Mouse (Mus musculus): ENCODE measurements around the gene Gm45623. TPM values are rescaled to one million over a fixed set of nuclear protein-coding genes. Genes with fewer than 3 reads are reported as not detected.

Gm45623 gene
- 10 to 100 TPM; 12.6 to 13.5 TPM for total RNA-seq (2021)
- long read RNA-seq, experiment 1, partial matches to known transcripts = 18 of 25 reads
- long read RNA-seq, experiment 1, other reads (novel, unspliced or antisense) = 4 of 25 reads
- long read RNA-seq, experiment 2 = 0 reads

DNA sequence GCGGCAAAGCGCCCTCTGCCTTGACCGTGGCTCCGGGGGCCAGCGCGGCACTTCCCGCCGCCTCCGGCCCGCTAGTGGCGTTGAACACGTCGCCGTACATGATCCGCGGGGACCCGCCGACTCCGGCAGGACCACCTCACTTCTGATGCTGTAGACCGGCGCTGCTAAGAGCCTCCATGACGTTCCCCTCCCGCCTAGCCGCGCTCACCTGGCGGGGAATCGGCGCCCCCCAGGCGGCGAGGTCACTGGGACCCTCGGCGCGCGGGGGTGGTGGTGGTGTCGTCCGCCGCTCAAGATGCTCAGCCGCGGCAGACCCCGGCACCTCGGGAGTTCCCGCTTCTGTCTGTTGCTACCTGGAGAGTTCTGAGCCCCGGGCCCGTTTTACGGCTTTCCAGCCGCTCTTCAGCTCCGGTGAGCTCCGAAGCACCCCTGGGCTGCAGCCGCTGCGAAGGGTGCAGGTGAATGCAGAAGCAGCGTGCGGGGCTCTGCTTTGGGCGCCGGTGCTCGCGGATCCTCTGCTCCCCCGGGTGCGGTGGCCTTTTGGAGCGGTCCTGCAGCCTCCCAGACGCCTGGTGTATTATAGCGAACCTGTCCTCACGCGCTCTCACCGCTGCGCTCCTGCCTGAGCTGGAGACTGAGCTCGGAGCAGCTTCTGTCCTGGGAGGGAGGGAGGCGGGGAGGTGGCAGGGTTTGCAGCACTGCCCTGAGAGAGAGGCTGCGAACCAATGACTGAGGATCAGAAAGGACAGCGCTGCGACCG is at the start of gene Gm45623:
Gene Gm45623 (minus strand): TSS at position 636 of the 760 bp plus-strand sequence.
- DNase-seq (ENCODE audit: low spot score in 2 of 2) = no peak

DNA sequence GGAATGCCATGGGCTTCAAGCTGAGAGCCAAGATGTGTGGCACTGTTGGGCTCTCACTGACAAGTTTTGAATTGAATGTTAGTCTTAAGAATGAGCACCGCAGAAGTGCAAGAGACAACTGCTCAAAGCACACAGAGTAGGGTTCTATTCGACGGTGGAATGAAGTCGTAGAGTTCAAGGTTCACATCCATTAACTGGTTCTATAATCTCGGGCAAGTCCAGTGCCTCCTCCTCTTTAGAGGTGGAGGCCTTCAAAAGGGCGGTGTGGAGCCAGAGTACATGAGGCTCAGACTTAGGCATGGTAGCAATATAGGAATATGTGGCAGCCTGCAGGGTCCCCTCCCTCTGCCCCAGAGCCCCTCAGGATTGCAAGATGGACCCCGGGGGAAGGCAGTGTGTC is 43.8 kb upstream of the Gm45623 start:
- no peak for DNase-seq (ENCODE audit: low spot score in 2 of 2)

DNA sequence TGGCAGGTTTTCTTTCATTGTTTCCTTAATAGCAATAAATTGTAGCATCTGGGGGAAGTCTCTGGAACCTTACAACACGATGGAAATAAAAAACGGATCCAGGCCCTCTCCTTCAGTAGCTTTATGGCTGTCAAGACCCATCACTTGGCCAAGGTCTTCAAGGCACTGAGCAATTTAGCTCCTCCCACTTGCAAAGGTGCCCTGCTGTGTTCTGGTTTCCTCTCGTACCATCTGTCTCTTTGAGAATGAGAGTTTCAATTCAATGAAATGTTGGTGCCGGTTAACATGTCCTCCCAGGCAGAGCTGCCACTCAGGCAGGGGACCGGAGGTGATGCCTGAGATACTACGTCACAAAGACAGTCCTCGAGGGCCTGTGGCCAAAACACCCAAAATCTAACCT is 41.9 kb upstream of the Gm45623 start:
- no peak for DNase-seq (ENCODE audit: low spot score in 2 of 2)

DNA sequence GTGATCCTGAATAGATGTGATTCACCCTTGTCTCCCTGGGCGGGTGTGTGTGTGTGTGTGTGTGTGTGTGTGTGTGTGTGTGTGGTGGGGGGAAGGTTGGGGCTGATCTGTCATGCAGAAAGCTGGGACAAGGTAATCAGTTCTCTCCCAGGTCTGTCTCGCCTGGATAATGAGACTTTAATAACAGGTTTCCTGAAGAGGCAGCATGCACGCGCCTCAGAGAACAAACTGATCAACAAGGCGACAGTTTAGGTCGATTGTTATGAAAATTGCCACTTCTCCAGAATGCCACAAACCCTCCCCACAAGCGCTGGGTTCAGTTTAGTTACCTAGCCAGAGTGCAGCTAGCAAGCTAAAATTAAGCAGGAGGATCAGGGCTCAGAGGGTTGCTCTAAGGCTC is 40.8 kb upstream of the Gm45623 start:
- DNase-seq (ENCODE audit: low spot score in 2 of 2) = no peak

DNA sequence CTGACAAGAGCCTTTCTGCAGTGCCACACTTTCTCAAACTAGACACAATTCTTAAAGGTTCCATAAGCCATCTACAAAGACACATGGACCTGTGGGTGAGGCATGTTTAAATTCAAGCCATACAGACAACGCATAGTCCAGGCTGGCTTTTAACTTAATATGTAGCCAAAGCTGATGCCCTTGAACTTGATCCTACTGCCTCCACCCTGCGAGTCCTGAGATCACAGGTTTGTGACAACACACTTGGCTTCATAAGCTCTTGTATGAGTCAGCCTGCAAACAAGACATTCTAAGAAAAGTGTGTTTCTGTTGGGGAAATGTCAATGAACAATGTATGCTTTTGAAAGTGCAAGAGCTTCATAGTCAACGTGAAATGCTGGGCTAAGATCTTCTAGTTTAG is 39.2 kb upstream of the Gm45623 start:
- DNase-seq (ENCODE audit: low spot score in 2 of 2) = no peak

DNA sequence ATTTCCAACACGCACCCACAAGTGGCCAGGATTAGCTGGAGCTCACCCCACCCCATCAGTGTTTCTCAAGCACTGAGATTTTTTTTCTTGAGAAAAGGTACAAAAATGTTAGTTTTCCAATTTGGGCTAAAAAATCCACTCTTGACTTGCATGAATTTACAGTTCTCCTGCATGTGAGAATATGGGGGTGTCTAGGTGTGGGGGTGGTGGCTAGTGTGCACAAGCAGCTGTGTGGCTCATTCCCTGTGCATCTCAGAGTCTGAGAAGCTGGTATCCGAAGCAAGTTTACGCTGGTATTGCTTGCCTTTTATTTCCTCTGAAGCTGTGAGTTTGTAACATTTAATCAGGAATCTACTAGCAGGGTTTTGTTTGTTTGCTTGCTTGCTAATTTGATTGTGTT is 37.1 kb upstream of the Gm45623 start:
- peak; percentile 42 to 64 for DNase-seq (ENCODE audit: low spot score in 2 of 2)

DNA sequence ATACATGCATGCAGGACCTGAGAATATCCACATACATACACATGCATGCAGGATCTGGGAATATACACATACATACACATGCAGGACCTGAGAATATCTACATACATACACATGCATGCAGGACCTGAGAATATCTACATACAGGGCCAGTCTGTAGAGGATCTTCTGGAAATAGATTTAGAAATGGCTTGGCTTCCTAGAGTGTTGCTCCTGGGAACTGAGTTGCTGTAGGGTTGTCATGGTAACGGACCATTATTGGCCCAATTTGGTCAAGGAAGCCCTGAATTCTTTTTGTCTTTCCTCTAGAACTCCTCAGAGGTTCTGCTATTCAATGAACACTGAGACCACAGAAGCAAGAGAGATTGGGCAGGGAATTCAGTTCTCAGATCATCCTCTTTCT is 29.0 kb upstream of the Gm45623 start:
- DNase-seq (ENCODE audit: low spot score in 2 of 2) = no peak

DNA sequence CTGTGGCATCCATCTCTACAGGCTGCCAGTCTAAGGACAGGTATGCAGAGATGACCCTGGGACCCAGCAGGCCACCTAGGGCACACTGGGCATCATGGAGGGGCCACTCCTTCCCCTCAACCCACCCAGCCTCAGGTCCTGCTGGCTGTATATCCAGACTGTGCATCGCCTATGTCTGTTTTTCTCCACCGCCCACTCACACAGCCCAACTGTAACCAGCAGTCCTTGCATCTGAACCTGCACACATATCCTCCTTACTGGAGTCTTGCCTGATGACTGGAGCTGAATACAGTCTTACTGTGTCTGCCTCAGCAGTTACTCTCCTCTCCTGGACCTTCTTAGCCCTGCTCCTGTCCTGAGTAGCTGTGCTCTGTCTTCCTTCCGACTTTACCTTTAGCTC is 28.1 kb upstream of the Gm45623 start:
- DNase-seq (ENCODE audit: low spot score in 2 of 2) = peak; percentile 34 to 50

DNA sequence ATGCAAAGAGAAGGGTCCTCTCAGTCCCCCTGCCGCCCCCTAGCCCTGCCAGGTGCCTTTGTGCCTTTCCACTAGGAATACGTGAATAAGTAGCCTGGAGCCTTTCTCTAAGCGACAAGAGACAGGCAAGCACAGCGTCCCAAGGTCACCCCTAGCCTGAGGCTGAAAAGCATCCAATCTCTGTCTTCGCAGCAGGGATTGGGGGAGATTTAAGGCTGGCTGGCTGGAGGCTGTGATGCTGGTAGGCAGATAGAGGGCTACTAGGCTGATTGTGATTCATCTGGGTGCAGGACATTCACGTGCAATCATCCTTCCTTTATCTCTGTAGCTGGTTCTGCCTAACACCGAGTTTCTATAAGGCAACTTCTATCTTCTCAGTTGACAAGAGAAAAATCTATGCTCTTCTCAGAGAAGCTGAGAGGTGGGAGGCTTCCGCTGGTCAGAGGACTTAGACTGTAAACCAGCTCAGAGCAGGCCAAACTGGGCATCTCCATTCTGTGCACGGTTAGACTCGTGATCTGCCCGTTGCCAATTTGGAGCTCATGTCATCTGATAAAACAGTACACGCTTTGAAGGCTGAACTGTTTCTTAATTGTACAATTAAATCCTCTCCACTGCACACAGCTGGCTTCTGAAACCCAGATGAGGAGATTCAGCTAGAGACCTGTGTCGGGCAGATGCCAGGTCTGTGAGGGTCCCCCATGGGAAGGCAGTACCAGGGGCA is 27.3 kb upstream of the Gm45623 start:
- peak in 1 of 2 experiments; percentile 34 for DNase-seq (ENCODE audit: low spot score in 2 of 2)

DNA sequence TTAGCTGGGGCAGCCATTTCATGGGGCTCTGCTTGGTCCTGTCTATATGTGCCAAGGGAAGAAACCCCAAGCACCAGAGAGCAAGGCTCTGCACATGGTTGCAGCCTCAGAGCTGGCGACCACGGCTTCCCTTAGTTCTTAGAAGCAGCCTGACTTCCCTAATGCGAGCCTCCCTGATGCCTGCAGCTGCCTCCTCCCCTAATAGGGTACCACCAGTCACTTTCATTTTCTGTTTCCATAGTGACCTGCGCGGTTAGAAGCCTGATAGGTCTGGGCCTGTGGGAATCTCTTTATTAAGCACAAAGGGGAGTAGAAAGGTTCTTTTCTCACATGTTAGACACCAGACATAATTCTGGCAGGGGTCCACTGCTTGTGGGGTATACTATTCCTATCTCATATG is 20.7 kb upstream of the Gm45623 start:
- DNase-seq (ENCODE audit: low spot score in 2 of 2) = no peak

DNA sequence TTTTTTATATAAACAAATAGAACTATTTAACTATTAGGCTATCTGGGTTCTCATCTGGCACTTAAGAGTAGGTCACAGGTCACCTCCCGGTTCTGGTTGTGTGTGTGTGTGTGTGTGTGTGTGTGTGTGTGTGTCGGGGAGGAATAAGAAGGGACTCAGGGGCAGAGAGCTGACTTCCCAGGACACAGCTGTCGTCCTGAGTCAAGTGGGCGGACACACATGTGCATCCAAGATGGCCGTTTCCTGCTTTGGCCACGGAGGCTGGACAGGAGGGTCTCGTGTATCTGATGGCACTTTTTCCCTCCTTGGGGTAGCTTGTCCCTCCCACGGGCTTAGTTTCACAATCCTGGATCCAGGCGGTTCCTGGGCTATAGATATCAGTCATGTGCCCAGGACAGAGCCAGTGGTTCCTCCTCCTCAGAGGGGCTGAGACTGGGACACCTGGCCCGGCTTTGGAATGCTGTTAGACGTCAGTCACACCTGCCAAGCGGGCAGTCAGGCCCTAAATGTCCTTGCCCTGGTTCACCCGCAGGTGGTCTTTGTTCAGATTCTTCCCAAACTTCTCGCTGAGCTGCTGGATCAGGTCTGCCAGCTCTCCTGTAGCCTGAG is 19.7 kb upstream of the Gm45623 start:
- DNase-seq (ENCODE audit: low spot score in 2 of 2) = no peak

DNA sequence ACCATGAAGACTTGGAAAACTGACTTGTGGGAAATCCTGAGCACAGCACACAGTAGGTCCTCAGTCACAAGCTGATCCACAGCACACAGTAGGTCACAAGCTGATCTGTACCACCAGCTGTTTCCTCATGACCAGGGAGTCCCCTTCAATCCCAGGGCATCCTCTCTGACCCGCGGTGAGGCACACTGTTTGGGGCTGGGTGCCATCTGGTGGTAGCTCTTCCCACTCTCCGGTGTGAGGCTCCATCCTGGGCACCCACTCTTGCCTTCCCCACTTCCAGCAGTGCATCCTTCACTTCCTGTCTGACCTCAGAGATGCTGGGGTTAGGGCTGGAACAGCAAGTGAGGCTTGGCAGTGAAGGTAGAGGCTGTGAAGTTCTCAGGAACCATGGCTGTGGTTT is 19.0 kb upstream of the Gm45623 start:
- DNase-seq (ENCODE audit: low spot score in 2 of 2) = no peak

DNA sequence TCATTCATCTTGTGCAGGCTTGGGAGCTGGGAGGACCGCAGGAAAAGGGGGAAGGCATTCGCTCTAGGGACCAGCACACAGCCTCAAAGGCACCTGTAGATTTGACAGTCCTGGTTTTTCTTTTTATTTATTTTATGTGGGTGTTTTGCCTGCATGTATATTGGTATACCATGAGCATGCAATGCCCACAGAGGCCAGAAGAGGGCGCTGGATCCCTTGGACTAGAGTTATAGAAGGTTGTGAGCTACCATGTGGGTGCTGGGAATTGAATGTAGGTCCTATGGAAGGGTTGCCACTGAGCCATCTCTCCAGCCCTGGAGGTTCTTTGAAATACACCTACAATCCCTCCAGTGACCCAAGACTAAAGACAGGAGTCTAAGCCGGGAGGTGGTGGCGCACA is 17.2 kb upstream of the Gm45623 start:
- no peak for DNase-seq (ENCODE audit: low spot score in 2 of 2)

DNA sequence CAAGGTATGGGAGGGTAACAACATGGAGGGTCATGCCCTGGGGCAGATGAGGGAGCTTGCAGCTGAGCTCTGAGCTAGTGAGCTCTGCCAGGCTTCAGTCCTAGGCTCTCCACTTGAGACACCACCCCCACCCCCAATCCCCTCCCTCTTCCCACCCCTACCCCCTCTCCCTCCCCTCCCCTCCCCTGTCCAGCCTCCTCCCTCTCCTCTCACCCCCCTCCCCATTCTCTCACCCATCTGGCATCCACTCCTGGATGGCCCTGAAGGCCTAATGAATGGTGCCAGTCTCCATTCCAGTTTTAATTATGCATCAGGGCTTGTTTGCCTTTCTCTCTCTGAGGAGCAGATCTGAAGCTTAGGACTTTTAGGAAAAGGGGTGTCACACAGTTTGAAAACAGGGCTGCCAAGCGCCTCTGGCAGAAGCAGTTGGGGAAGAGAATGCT is 16.5 kb upstream of the Gm45623 start:
- no peak for DNase-seq (ENCODE audit: low spot score in 2 of 2)

DNA sequence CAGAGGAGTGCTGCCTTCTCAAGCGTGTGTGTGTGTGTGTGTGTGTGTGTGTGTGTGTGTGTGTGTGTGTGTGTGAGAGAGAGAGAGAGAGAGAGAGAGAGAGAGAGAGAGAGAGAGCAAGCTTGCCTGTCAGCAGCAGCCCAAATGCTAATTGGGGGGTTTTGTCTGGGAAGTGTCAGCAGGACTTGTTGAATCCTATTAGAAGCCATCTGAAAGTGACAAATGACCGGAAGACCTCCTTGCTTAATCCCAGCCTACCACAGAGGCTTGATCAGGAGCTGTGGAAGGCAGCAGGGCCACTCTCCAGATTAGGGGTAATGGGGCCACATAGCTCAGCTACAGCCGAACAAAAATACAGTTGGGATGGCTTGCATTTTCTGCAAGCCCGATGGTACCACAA is 15.8 kb upstream of the Gm45623 start:
- no peak for DNase-seq (ENCODE audit: low spot score in 2 of 2)

DNA sequence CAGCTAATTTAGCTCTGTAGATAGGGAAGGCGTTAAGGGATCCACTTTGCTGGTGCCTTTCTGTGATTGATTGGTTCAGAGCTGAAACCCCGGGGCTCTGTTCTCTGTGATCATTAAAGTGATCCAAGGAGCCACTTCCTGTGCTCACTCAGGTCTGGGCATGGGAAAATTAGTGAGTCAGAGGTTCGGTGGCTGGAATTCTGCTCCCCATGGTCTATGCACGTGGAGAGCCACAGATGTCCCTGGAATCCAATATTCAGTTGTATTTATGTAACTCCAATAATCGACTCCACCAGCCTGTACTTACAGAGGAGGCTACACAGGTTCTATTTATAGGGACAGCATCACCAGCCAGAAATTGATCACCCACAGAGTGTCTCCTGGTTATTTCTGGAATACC is 12.6 kb upstream of the Gm45623 start:
- no peak for DNase-seq (ENCODE audit: low spot score in 2 of 2)

DNA sequence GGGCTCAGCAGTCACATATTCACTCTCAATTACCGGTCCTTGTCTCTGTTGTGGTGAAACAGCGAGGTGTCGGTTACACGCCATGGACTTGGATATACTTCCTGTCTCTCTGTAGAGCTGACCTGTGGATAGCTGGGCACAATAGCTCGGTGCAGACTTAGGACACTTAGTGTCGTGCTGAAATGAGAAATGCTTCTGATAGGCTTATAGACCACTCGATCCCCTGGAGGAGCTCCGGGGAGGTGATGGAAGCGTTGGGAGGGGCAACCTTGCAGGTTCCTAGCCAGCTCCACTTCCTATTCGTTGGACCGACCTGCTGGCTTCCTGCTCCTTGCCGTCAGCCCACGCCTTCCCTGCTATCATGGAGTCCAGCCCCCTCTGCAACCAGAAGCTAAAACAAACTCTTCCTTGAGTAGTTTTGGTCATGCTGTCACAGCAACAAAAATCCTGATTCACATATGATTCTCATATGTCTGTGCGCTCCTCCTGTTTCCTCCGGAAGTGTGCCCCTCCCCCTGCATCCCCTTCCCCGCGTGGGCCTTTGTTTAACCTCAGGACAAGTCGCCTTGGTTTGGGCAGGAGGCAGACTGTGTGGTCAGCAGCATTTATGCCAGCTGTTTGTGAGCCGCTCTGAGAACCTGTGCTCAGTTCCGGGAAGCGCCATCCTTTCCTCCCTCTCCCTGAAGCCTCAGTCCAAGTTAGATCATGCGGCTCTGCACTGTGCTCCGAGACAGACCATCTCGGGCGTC is 11.8 kb upstream of the Gm45623 start:
- DNase-seq (ENCODE audit: low spot score in 2 of 2) = no peak

DNA sequence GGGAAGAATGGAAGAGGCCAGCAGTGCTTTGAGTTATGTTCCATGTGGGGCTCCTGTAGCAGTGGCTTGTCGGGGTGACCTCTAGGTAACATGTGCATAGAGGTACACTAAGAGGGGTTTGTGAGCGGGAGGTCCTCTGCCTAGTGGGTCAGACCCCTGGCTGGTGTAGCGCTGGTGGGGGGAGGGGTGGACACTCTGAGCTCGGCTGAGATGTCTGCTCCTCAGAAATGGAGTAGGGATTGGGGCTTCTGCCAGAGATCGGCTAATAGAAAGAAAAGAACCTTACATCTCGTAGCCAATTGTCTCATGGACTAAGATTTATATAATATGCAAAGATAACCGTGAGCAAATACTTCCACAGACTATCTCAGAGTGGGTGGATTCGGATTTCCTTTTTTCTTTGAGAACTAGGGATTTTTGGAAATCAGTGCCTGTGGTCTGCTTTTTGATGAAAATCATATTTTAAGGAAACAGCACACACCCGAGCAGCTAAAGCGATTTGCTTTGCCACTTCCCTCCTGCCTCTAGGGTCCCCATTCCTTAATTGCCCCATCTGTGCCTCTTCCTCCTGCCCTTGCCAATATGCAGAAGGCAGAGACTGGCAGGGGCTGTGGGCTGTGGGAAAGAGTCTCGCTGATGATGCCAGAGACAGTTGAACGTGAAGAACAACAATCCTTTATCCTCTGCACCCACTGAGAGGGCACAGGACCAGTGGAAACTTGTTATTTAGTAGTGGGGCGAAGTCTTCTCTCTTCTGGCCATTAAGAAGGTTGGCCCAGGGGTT is 9.0 kb upstream of the Gm45623 start:
- DNase-seq (ENCODE audit: low spot score in 2 of 2) = no peak

DNA sequence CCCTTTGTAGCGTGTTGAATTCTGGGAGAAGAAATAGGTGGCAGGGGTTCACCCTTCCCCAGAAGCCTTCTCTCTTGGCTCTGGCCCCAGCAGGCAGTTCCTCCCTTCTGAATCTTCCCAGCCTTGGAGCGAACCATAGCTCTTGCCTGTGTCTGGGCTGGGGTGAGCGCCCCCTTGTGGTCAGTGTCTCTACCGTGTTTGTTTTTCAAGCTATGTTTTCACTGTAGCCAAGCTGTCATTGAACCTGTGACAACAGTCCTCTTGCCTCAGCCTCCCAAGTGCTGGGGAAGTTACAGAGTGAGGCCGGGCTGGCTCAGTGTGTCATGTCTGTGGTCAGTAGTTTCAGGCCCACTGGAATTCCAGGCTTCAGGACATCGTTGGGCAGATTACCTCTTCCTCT is 4.9 kb upstream of the Gm45623 start:
- DNase-seq (ENCODE audit: low spot score in 2 of 2) = peak; percentile 74 to 84

DNA sequence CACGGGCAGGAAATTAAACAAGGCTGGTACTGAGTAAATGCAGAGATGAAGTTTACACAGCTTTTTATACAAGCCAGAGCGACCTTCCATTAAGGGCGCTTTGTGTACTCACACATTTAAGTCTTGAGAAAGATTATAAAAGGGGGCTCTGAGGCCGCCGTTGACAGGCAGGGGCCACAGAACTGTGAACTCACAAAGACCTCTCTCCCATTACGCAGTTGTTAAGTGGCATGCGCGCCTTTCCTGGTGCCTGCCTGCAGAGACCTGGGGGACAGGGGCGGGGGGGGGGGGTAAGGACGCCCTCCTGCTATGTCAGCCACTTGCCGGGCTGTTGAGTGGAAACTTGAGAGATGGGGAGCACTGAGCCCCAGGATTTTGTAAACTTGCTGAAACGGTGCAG is 3.6 kb upstream of the Gm45623 start:
- DNase-seq (ENCODE audit: low spot score in 2 of 2) = no peak

DNA sequence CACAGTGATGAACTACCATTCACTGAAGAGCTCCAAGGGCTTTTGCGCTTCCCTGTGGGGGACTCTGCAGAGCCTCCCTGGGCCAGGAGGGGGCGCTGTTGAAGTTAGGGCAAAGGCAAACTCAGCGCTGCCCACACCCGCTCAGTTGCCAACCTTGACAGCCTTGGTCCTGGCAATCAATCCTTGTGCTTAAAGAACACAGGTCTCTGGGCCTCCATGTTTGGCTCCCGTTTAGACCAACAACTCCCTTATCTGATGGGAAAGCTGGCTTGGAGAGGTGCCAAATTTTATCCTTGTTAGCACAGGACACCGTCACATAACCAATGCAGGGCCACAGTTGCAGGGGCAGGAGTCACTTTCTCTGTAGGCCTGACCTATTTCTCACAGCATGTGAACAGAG is 2.2 kb upstream of the Gm45623 start:
- no peak for DNase-seq (ENCODE audit: low spot score in 2 of 2)
